Mouse (Mus musculus): Measurements from ENCODE around the gene Ptpre. TPM values are rescaled to one million over a fixed set of nuclear protein-coding genes. Genes with fewer than 3 reads are reported as not detected.

Gene Ptpre
- polyA plus RNA-seq, 1 experiment from 2014 or later = 6.9 TPM

GRCm38 (mm10) chr7:135654288-135654687 is 117.0 kb downstream of the Ptpre start:
- Histone ChIP-seq H3K36me3 (replicated peaks; ENCODE audit: control insufficient read depth, insufficient read depth) (no peaks in the 10 kb centered on the region), H3K4me3 (replicated peaks; ENCODE audit: low read length) (no peak overlapping the region), H3K27me3 (ENCODE audit: control insufficient read depth, insufficient read depth, low read length) (no peaks in the 10 kb centered on the region), H3K27ac (no peak overlapping the region), H3K4me1 (replicated peaks; ENCODE audit: control insufficient read depth, insufficient read depth, low read length) (no peaks in the 10 kb centered on the region), H3K9me3 (ENCODE audit: control insufficient read depth, low read length) (no peaks in the 10 kb centered on the region), H3K4me2 (replicated peaks) (no peak overlapping the region), H3K9ac (no peak overlapping the region)
- no peak for ATAC-seq (ENCODE audit: low FRiP score)
- no peak for DNase-seq (ENCODE audit: low spot score)
- WGBS = 92% methylated on average over 6 of the region's 6 CpGs

- DNase-seq (ENCODE audit: low spot score) (no peak), ATAC-seq (ENCODE audit: low FRiP score) (no peak)
- H3K4me3 ChIP-seq (replicated peaks; ENCODE audit: low read length) = no peak overlapping the region
- H3K4me2 ChIP-seq (replicated peaks) = no peak overlapping the region
- H3K9me3 ChIP-seq (ENCODE audit: control insufficient read depth, low read length) = no peaks in the 10 kb centered on the region
- H3K36me3 ChIP-seq (replicated peaks; ENCODE audit: control insufficient read depth, insufficient read depth) = no peaks in the 10 kb centered on the region
- no peak overlapping the region for H3K9ac ChIP-seq
- H3K4me1 ChIP-seq (replicated peaks; ENCODE audit: control insufficient read depth, insufficient read depth, low read length) = no peaks in the 10 kb centered on the region
- no peaks in the 10 kb centered on the region for H3K27me3 ChIP-seq (ENCODE audit: control insufficient read depth, insufficient read depth, low read length)
- 86% methylated on average over 4 of the region's 4 CpGs for WGBS
- no peak overlapping the region for H3K27ac ChIP-seq
Measured at GRCm38 (mm10) chr7:135655113-135655512, 117.8 kb downstream of the Ptpre start.

- Histone ChIP-seq H3K4me1 (replicated peaks; ENCODE audit: control insufficient read depth, insufficient read depth, low read length) (no peaks in the 10 kb centered on the region), H3K9ac (no peak overlapping the region), H3K27me3 (ENCODE audit: control insufficient read depth, insufficient read depth, low read length) (no peaks in the 10 kb centered on the region), H3K36me3 (replicated peaks; ENCODE audit: control insufficient read depth, insufficient read depth) (no peaks in the 10 kb centered on the region), H3K4me2 (replicated peaks) (no peak overlapping the region), H3K4me3 (replicated peaks; ENCODE audit: low read length) (no peak overlapping the region), H3K27ac (no peak overlapping the region), H3K9me3 (ENCODE audit: control insufficient read depth, low read length) (no peaks in the 10 kb centered on the region)
- WGBS = 93% methylated on average over 7 of the region's 7 CpGs
- ATAC-seq (ENCODE audit: low FRiP score) = no peak
- DNase-seq (ENCODE audit: low spot score) = no peak
Measured at GRCm38 (mm10) chr7:135658150-135658549, 120.9 kb downstream of the Ptpre start.

GRCm38 (mm10) chr7:135659314-135659935 is 122.1 kb downstream of the Ptpre start:
- ATAC-seq (ENCODE audit: low FRiP score) (no peak), DNase-seq (ENCODE audit: low spot score) (no peak)
- H3K27me3 ChIP-seq (ENCODE audit: control insufficient read depth, insufficient read depth, low read length) = no peaks in the 10 kb centered on the region
- 93% methylated on average over 5 of the region's 5 CpGs for WGBS
- no peaks in the 10 kb centered on the region for H3K36me3 ChIP-seq (replicated peaks; ENCODE audit: control insufficient read depth, insufficient read depth)
- H3K9ac ChIP-seq = no peak overlapping the region
- H3K27ac ChIP-seq = no peak overlapping the region
- H3K4me3 ChIP-seq (replicated peaks; ENCODE audit: low read length) = no peak overlapping the region
- no peak overlapping the region for H3K4me2 ChIP-seq (replicated peaks)
- H3K4me1 ChIP-seq (replicated peaks; ENCODE audit: control insufficient read depth, insufficient read depth, low read length) = no peaks in the 10 kb centered on the region
- no peaks in the 10 kb centered on the region for H3K9me3 ChIP-seq (ENCODE audit: control insufficient read depth, low read length)

GRCm38 (mm10) chr7:135660314-135660713 is 123.0 kb downstream of the Ptpre start:
- Histone ChIP-seq H3K4me2 (replicated peaks) (no peak overlapping the region), H3K4me3 (replicated peaks; ENCODE audit: low read length) (no peak overlapping the region), H3K36me3 (replicated peaks; ENCODE audit: control insufficient read depth, insufficient read depth) (no peaks in the 10 kb centered on the region), H3K9me3 (ENCODE audit: control insufficient read depth, low read length) (no peaks in the 10 kb centered on the region), H3K9ac (no peak overlapping the region), H3K27ac (no peak overlapping the region), H3K27me3 (ENCODE audit: control insufficient read depth, insufficient read depth, low read length) (no peaks in the 10 kb centered on the region), H3K4me1 (replicated peaks; ENCODE audit: control insufficient read depth, insufficient read depth, low read length) (no peaks in the 10 kb centered on the region)
- DNase-seq (ENCODE audit: low spot score) (no peak), ATAC-seq (ENCODE audit: low FRiP score) (no peak)

GRCm38 (mm10) chr7:135664211-135664610 is 126.9 kb downstream of the Ptpre start:
- no peak for ATAC-seq (ENCODE audit: low FRiP score)
- WGBS = 87% methylated on average over 7 of the region's 7 CpGs

GRCm38 (mm10) chr7:135666314-135666713 is 129.0 kb downstream of the Ptpre start:
- Histone ChIP-seq H3K9ac (no peak overlapping the region), H3K4me1 (replicated peaks; ENCODE audit: control insufficient read depth, insufficient read depth, low read length) (no peaks in the 10 kb centered on the region), H3K9me3 (ENCODE audit: control insufficient read depth, low read length) (no peaks in the 10 kb centered on the region), H3K36me3 (replicated peaks; ENCODE audit: control insufficient read depth, insufficient read depth) (no peaks in the 10 kb centered on the region), H3K27ac (no peak overlapping the region), H3K4me3 (replicated peaks; ENCODE audit: low read length) (no peak overlapping the region), H3K4me2 (replicated peaks) (no peak overlapping the region), H3K27me3 (ENCODE audit: control insufficient read depth, insufficient read depth, low read length) (no peaks in the 10 kb centered on the region)
- ATAC-seq (ENCODE audit: low FRiP score) (no peak), DNase-seq (ENCODE audit: low spot score) (no peak)
- 86% methylated on average over 2 of the region's 2 CpGs for WGBS

More at GRCm38 (mm10) chr7:135664211-135664610, 126.9 kb downstream of the Ptpre start:
- Histone ChIP-seq H3K36me3 (replicated peaks; ENCODE audit: control insufficient read depth, insufficient read depth) (no peaks in the 10 kb centered on the region), H3K9ac (no peak overlapping the region), H3K27ac (no peak overlapping the region), H3K4me2 (replicated peaks) (no peak overlapping the region), H3K4me3 (replicated peaks; ENCODE audit: low read length) (no peak overlapping the region), H3K9me3 (ENCODE audit: control insufficient read depth, low read length) (no peaks in the 10 kb centered on the region), H3K4me1 (replicated peaks; ENCODE audit: control insufficient read depth, insufficient read depth, low read length) (no peaks in the 10 kb centered on the region), H3K27me3 (ENCODE audit: control insufficient read depth, insufficient read depth, low read length) (no peaks in the 10 kb centered on the region)
- DNase-seq (ENCODE audit: low spot score) = no peak

- ATAC-seq (ENCODE audit: low FRiP score) (no peak), DNase-seq (ENCODE audit: low spot score) (peak; percentile 84)
- Histone ChIP-seq H3K36me3 (replicated peaks; ENCODE audit: control insufficient read depth, insufficient read depth) (no peaks in the 10 kb centered on the region), H3K4me2 (replicated peaks) (no peak overlapping the region), H3K9ac (no peak overlapping the region), H3K4me3 (replicated peaks; ENCODE audit: low read length) (no peak overlapping the region), H3K4me1 (replicated peaks; ENCODE audit: control insufficient read depth, insufficient read depth, low read length) (no peaks in the 10 kb centered on the region), H3K9me3 (ENCODE audit: control insufficient read depth, low read length) (no peaks in the 10 kb centered on the region), H3K27me3 (ENCODE audit: control insufficient read depth, insufficient read depth, low read length) (no peaks in the 10 kb centered on the region), H3K27ac (no peak overlapping the region)
- WGBS = 36% methylated on average over 16 of the region's 16 CpGs
Measured at GRCm38 (mm10) chr7:135668852-135669739, 131.8 kb downstream of the Ptpre start.

- ATAC-seq (ENCODE audit: low FRiP score) (no peak), DNase-seq (ENCODE audit: low spot score) (no peak)
- Histone ChIP-seq H3K9ac (no peak overlapping the region), H3K36me3 (replicated peaks; ENCODE audit: control insufficient read depth, insufficient read depth) (no peaks in the 10 kb centered on the region), H3K4me3 (replicated peaks; ENCODE audit: low read length) (no peak overlapping the region), H3K4me2 (replicated peaks) (no peak overlapping the region), H3K9me3 (ENCODE audit: control insufficient read depth, low read length) (no peaks in the 10 kb centered on the region), H3K4me1 (replicated peaks; ENCODE audit: control insufficient read depth, insufficient read depth, low read length) (no peaks in the 10 kb centered on the region), H3K27me3 (ENCODE audit: control insufficient read depth, insufficient read depth, low read length) (no peaks in the 10 kb centered on the region), H3K27ac (no peak overlapping the region)
- WGBS = 58% methylated on average over 3 of the region's 3 CpGs
Measured at GRCm38 (mm10) chr7:135673576-135673975, 136.3 kb downstream of the Ptpre start.

Data from hindbrain, embryonic 14.5 days (tissue).